Mouse (Mus musculus): ENCODE data around the gene Mroh2a. TPM values are rescaled to one million over a fixed set of nuclear protein-coding genes. Genes with fewer than 3 reads are reported as not detected.

The Mroh2a gene
- polyA plus RNA-seq, 1 experiment, result not detected

GRCm38 (mm10) chr1:88275078-88275680 lies 48.4 kb downstream of the Mroh2a start:
- Histone ChIP-seq H3K36me3 (ENCODE audit: control insufficient read depth) (peaks cover 59% of the 10 kb centered on the region), H3K27me3 (ENCODE audit: control insufficient read depth) (no peaks in the 10 kb centered on the region), H3K4me3 (replicated peaks) (peak overlapping the region; percentile 65), H3K9me3 (ENCODE audit: control insufficient read depth, low read length) (peaks cover 13% of the 10 kb centered on the region), H3K4me1 (ENCODE audit: control insufficient read depth) (peaks cover 45% of the 10 kb centered on the region)
- no peak for TF ChIP-seq GATA1 (IDR thresholded peaks at IDR 0.05; ENCODE audit: low read length)
- TF ChIP-seq TAL1 (IDR thresholded peaks at IDR 0.05; ENCODE audit: low read length), result no peak

GRCm38 (mm10) chr1:88275698-88276523 lies 49.1 kb downstream of the Mroh2a start:
- peaks cover 13% of the 10 kb centered on the region for H3K9me3 ChIP-seq (ENCODE audit: control insufficient read depth, low read length)
- H3K4me1 ChIP-seq (ENCODE audit: control insufficient read depth), result peaks cover 45% of the 10 kb centered on the region
- H3K27me3 ChIP-seq (ENCODE audit: control insufficient read depth), result no peaks in the 10 kb centered on the region
- H3K4me3 ChIP-seq (replicated peaks), result peak overlapping the region; percentile 65
- H3K36me3 ChIP-seq (ENCODE audit: control insufficient read depth), result peaks cover 53% of the 10 kb centered on the region
- TF ChIP-seq TAL1 (IDR thresholded peaks at IDR 0.05; ENCODE audit: low read length), result no peak
- TF ChIP-seq GATA1 (IDR thresholded peaks at IDR 0.05; ENCODE audit: low read length), result no peak

- no peaks in the 10 kb centered on the region for H3K27me3 ChIP-seq (ENCODE audit: control insufficient read depth)
- TF ChIP-seq GATA1 (IDR thresholded peaks at IDR 0.05; ENCODE audit: low read length) (no peak), TAL1 (IDR thresholded peaks at IDR 0.05; ENCODE audit: low read length) (no peak)
- peak overlapping the region; percentile 65 for H3K4me3 ChIP-seq (replicated peaks)
- peaks cover 47% of the 10 kb centered on the region for H3K36me3 ChIP-seq (ENCODE audit: control insufficient read depth)
- peaks cover 45% of the 10 kb centered on the region for H3K4me1 ChIP-seq (ENCODE audit: control insufficient read depth)
- H3K9me3 ChIP-seq (ENCODE audit: control insufficient read depth, low read length), result peaks cover 8% of the 10 kb centered on the region
These were observed 49.8 kb downstream of the Mroh2a start for GRCm38 (mm10) chr1:88276524-88277097.

GRCm38 (mm10) chr1:88277098-88277817 lies 50.5 kb downstream of the Mroh2a start, which contains the start of the genes Hjurp and Trpm8:
Gene Hjurp, minus strand, starts transcription at chr1:88277633.
Gene Trpm8, plus strand, starts transcription at chr1:88277661.
- Histone ChIP-seq H3K36me3 (ENCODE audit: control insufficient read depth) (peaks cover 40% of the 10 kb centered on the region), H3K27me3 (ENCODE audit: control insufficient read depth) (no peaks in the 10 kb centered on the region), H3K4me3 (replicated peaks) (peak within 1 kb of the TSS; percentile 65), H3K4me1 (ENCODE audit: control insufficient read depth) (peaks cover 45% of the 10 kb centered on the region), H3K9me3 (ENCODE audit: control insufficient read depth, low read length) (peaks cover 2% of the 10 kb centered on the region)
- TF ChIP-seq TAL1 (IDR thresholded peaks at IDR 0.05; ENCODE audit: low read length), result no peak
- no peak; the same call in 1 of the 2 replicates for TF ChIP-seq GATA1 (IDR thresholded peaks at IDR 0.05; ENCODE audit: low read length)

- H3K4me1 ChIP-seq (ENCODE audit: control insufficient read depth), result peaks cover 45% of the 10 kb centered on the region
- H3K36me3 ChIP-seq (ENCODE audit: control insufficient read depth), result peaks cover 33% of the 10 kb centered on the region
- TF ChIP-seq TAL1 (IDR thresholded peaks at IDR 0.05; ENCODE audit: low read length) (no peak), GATA1 (IDR thresholded peaks at IDR 0.05; ENCODE audit: low read length) (no peak)
- H3K27me3 ChIP-seq (ENCODE audit: control insufficient read depth), result no peaks in the 10 kb centered on the region
- H3K9me3 ChIP-seq (ENCODE audit: control insufficient read depth, low read length), result no peaks in the 10 kb centered on the region
- peak overlapping the region; percentile 65 for H3K4me3 ChIP-seq (replicated peaks)
These were observed 51.2 kb downstream of the Mroh2a start for GRCm38 (mm10) chr1:88277818-88278511.

- Histone ChIP-seq H3K36me3 (ENCODE audit: control insufficient read depth) (peaks cover 19% of the 10 kb centered on the region), H3K4me3 (replicated peaks) (no peak overlapping the region), H3K4me1 (ENCODE audit: control insufficient read depth) (peaks cover 41% of the 10 kb centered on the region), H3K9me3 (ENCODE audit: control insufficient read depth, low read length) (peaks cover 4% of the 10 kb centered on the region), H3K27me3 (ENCODE audit: control insufficient read depth) (no peaks in the 10 kb centered on the region)
- TF ChIP-seq TAL1 (IDR thresholded peaks at IDR 0.05; ENCODE audit: low read length), result no peak
- TF ChIP-seq GATA1 (IDR thresholded peaks at IDR 0.05; ENCODE audit: low read length), result no peak
These were observed 52.6 kb downstream of the Mroh2a start for GRCm38 (mm10) chr1:88279111-88280005.

- H3K4me1 ChIP-seq (ENCODE audit: control insufficient read depth), result peaks cover 33% of the 10 kb centered on the region
- no peaks in the 10 kb centered on the region for H3K27me3 ChIP-seq (ENCODE audit: control insufficient read depth)
- peaks cover 11% of the 10 kb centered on the region for H3K9me3 ChIP-seq (ENCODE audit: control insufficient read depth, low read length)
- H3K4me3 ChIP-seq (replicated peaks), result no peak overlapping the region
- TF ChIP-seq GATA1 (IDR thresholded peaks at IDR 0.05; ENCODE audit: low read length) (no peak), TAL1 (IDR thresholded peaks at IDR 0.05; ENCODE audit: low read length) (no peak)
- H3K36me3 ChIP-seq (ENCODE audit: control insufficient read depth), result peaks cover 11% of the 10 kb centered on the region
These were observed 53.4 kb downstream of the Mroh2a start for GRCm38 (mm10) chr1:88280006-88280690.

Data from erythroblast, embryonic 14.5 days (primary cell).